Mouse (Mus musculus) cerebellum, postnatal 4 days (tissue): ENCODE results near the gene Zgrf1.

Source experiments
- DNase-seq, 2 experiments: peaks; one replicate each; pipeline ENCODE4 v3.0.0; 2022; ENCODE audit warnings: low spot score in 2 of 2, mixed read lengths in 1 of 2

Zgrf1 gene

DNA sequence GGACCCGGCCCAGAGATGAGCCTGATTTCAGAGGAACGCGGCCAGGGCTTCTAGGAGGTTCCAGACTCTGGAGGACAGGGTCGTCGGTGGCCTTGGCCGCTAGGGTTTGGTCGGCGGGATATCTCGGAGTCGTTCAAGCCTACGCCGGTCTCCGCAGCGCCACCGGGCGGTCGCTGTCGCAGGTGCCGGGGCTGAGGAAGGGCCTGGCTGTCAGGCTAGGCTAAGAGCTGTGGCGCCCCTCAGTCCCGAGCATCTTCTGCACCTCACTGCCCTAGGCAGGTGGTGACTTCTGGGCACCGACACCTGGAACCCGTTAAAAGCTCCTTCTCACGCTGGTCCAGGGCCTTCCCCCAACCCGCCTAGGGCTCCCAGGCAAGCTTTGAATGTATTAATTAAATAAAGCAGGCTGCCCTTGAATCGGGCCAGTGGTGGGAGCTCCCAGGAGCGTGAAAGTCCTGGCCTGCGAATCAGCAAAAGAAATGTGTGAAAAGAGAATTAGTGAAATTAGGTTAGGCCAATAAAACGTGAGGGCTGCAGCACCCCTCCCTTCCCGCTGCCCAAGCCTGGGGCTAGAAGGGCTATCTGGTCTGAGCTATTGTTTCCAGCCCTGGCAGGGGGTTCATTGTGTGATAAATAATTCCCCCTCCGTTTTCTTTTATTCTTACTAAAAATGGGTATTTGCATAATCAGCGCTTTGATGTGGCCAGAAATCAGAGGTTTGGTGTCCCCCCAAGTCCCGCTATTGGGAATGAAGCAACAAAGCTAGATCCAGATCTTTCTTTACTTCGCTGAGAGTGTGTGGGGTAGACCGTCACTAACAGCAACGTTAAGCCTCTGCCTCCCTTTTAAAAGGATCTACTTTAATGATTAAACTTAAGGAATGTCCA is 86.8 kb downstream of the Zgrf1 start:
- DNase-seq, result peak in 1 of 2 experiments; percentile 79

DNA sequence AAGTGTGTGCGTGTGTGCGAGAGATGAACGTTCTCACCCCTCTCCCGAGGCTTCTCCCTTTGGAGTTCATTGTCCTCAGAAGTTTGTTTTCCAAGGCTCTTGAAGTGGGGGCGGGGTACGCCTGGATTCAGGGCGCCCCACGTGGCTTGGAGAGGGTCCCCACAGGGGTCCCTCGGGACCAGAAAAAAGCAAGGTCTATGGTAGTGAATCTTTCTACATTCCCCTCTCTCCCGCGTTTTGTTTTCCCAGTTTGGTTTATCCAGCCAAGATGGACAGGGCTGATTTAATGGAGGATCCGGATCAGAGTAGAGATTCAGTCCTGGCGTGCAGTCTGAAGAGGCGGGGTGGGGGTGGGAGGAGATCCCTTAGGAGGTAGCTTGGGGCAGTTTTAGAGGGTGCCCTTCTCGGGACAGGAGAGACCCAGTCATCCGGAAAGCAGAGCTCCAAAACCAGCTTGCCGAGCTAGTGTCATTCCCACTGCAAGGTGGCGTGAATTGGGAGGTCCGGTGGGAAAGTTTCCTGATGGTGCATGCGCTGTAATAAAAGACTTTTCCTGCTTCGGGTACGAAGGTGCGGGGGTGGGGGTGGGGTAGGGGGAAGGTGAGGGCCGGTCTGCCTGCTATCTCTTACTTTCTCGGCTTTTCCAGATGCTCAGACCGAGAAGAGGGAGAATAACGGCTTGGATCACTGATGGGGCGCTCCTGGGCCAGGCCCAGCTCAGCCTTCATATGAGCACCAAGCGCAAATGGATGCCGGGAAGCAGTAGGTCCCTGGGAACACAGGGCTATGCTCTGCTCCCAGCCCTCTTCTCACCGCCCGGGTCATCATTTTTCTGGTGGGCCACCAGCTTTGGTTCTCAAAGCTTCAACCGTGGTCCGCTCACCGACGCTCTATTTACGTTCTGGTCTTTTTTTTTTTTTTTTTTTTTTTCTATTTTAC is 87.7 kb downstream of the Zgrf1 start:
- no peak for DNase-seq

DNA sequence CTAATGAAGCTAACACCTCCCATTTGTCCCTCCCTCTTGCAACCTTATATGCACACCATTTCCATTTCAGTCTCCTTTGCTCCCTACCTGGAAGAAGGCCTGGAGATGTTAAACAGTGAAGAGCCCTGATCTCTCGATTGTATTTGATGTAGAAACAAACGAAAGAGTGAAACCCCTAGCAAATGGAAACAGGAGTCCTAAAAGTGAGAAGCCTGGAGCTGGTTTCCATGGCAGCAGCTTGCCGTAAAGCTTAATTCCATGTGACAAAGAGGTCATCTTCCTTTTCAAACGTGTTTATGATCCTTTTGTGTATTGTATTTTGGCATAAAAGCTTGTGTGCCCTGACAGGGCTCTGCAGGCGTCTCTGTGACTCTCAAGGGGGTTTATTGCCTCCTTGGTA is 88.9 kb downstream of the Zgrf1 start:
- no peak for DNase-seq

DNA sequence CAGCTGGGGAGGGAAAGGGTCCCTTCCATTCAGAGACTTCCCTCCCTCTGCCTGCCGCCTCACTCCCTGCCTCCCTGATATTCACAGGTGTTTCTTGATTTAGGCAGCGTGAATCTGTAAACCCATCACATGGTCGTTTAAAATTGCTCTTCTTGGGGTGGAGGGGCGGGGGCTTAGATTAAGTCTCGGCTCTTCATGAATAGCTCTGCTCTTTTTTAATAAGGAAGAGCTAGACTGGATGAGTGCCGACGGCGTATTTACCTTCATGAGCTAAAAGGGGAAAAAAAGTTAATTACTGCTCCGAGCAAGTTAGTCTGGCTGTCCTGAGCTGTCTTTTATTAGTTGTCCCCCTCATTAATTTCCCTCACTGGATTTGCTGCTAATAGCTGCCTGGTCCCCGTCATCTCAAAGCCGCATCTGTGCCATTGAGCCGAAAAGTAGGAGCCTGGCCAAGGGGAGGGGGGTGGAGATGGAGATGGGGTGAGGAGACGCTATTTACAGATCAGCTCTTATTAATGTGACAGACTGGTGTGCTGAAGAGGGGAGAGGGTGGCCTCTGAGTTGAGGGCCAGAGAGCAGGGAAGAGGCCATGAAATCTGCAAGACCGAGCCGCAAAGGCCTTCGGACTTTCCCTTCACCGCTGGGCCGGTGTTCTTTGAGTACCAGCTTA is 93.0 kb downstream of the Zgrf1 start:
- DNase-seq, result no peak

DNA sequence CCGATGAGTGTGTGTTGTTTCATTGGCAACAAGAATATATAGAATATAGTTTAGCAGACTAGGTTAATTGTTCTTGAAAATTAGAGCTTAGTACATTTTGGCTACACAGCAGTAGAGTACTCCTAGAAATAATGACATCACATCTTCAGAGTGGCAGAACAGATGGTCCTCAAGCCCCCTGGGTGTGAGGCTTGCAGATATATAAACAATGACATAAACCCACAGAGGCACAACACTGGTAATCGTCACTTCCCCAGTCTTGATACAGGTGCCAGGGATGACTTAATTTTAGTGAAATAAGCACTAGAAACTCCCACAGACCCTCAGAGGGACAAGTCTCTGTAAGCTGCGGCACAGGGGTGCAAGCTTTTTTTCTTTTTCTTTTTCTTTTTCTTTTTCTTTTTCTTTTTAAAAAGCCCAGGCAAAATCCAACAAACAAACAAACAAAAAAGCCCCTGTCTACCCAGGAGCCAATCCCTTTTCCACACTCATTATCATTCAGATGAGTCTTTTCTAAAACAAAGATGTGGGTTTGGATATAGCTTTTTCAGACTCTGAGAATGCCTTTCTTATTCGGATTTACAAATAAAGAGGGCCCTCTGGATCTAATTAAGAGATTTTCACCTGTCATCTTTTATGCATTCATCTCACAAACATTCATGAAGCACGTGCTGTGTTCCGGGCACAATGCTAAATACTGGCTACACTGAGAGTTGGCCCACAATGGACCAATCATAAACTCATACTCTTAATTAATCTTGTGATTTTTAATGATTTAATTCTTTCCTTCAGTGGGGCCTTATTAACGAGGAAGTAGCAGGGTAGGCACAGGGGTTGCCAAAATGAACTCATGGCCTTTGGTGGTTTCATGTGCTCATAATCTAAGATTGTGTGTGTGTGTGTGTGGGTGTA is 98.7 kb downstream of the Zgrf1 start:
- no peak for DNase-seq

DNA sequence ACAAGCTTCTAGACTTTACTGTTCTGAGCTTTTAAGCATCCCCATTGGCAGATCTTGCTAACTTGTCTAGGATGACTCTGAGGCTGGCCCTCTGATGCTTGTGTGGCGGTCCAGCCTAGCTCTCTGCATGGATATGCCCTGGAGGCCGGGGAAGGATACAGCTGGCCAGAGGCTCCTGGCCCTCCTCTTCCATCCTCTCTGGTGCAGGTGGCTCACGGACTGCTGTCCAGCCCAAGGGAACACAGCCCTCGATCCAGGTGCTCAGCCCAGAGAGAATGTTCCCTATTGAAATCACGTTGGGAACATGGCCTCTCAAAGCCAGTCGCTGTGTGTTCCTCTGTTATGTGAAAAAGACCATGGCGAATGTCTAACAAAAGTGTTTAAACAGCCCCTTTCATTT is 107.4 kb downstream of the Zgrf1 start:
- no peak for DNase-seq

DNA sequence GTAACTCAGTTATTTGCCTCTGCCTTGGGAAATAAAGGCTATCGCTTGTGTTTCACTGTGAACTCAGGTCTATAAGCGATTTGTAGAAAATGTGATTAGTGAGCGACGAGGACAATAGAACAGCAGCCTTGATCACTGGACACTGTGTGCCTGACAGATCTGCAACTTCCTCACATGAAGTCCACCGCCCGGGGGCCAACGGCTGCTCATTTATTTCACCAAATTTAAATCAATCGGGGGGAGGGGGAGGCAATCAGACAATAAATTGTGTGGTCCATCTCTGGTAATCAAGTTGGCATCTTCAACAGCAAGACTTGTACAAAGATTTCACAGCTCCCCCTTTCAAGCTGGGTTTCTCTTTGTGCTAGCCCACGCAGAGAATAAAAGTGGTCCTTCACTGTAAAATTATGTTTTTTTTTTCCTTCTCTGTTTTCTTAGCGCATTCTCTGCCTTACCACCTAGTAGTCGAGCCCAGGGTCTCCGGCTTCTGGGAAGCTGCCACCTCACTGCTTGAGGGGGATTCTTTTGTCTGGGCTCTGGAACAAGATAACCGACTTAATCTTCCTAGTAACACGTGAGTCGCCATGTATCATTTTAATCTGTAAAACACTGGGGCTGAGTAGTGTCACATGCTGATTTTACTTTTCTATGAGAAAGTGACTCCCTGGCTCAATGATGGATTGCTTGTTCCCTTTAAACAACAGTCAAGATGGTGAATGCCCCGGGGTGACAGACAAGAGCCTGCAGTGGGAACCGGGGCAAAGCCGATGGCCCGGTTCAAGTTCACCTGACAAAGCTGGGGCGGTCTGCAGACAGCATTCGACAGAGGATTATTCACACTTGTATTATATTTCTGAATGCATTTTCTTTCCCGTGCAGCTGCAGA is 108.6 kb downstream of the Zgrf1 start:
- no peak for DNase-seq
